Mouse (Mus musculus): Measurements from ENCODE around the gene Slc22a5. TPM values are rescaled to one million over a fixed set of nuclear protein-coding genes. Genes with fewer than 3 reads are reported as not detected.

Gene Slc22a5
- polyA plus RNA-seq, 1 experiment from 2014 or later: 4.8 TPM

GRCm38 (mm10) chr11:53849588-53850320 is 41.7 kb downstream of the Slc22a5 start:
- peak; percentile 82 for DNase-seq (ENCODE audit: low spot score)
- Histone ChIP-seq H3K4me1 (peaks cover 10% of the 10 kb centered on the region), H3K4me3 (no peak overlapping the region), H3K27me3 (ENCODE audit: low read depth, poor library complexity, severe bottlenecking) (no peaks in the 10 kb centered on the region), H3K27ac (peak overlapping the region; percentile 70; the same call in 1 of the 2 replicates), H3K36me3 (no peaks in the 10 kb centered on the region), H3K9me3 (replicated peaks) (no peaks in the 10 kb centered on the region)
- 33% methylated on average over 9 of the region's 9 CpGs for WGBS

GRCm38 (mm10) chr11:53845680-53846079 is 45.8 kb downstream of the Slc22a5 start:
- peaks cover 12% of the 10 kb centered on the region for H3K4me1 ChIP-seq
- no peaks in the 10 kb centered on the region for H3K27me3 ChIP-seq (ENCODE audit: low read depth, poor library complexity, severe bottlenecking)
- H3K36me3 ChIP-seq: no peaks in the 10 kb centered on the region
- H3K9me3 ChIP-seq (replicated peaks): no peaks in the 10 kb centered on the region
- DNase-seq (ENCODE audit: low spot score): no peak
- WGBS: 80% methylated on average over 6 of the region's 6 CpGs
- no peak overlapping the region for H3K4me3 ChIP-seq
- H3K27ac ChIP-seq: no peak overlapping the region

GRCm38 (mm10) chr11:53843106-53843505 is 48.4 kb downstream of the Slc22a5 start:
- Histone ChIP-seq H3K9me3 (replicated peaks) (no peaks in the 10 kb centered on the region), H3K4me3 (no peak overlapping the region), H3K27ac (no peak overlapping the region), H3K36me3 (no peaks in the 10 kb centered on the region), H3K27me3 (ENCODE audit: low read depth, poor library complexity, severe bottlenecking) (no peaks in the 10 kb centered on the region), H3K4me1 (peaks cover 24% of the 10 kb centered on the region)
- DNase-seq (ENCODE audit: low spot score): no peak
- WGBS: 70% methylated on average over 10 of the region's 10 CpGs

- Histone ChIP-seq H3K36me3 (no peaks in the 10 kb centered on the region), H3K27ac (no peak overlapping the region), H3K4me1 (peaks cover 24% of the 10 kb centered on the region), H3K27me3 (ENCODE audit: low read depth, poor library complexity, severe bottlenecking) (no peaks in the 10 kb centered on the region), H3K4me3 (no peak overlapping the region), H3K9me3 (replicated peaks) (no peaks in the 10 kb centered on the region)
- WGBS: 79% methylated on average over 4 of the region's 4 CpGs
- DNase-seq (ENCODE audit: low spot score): no peak
These were observed 49.3 kb downstream of the Slc22a5 start for GRCm38 (mm10) chr11:53842161-53842581.

GRCm38 (mm10) chr11:53841514-53841913 is 49.9 kb downstream of the Slc22a5 start:
- no peaks in the 10 kb centered on the region for H3K9me3 ChIP-seq (replicated peaks)
- H3K27me3 ChIP-seq (ENCODE audit: low read depth, poor library complexity, severe bottlenecking): no peaks in the 10 kb centered on the region
- no peak for DNase-seq (ENCODE audit: low spot score)
- H3K4me3 ChIP-seq: no peak overlapping the region
- 86% methylated on average over 12 of the region's 12 CpGs for WGBS
- no peak overlapping the region for H3K27ac ChIP-seq
- H3K4me1 ChIP-seq: peaks cover 24% of the 10 kb centered on the region
- H3K36me3 ChIP-seq: no peaks in the 10 kb centered on the region

- H3K27me3 ChIP-seq (ENCODE audit: low read depth, poor library complexity, severe bottlenecking): no peaks in the 10 kb centered on the region
- peaks cover 19% of the 10 kb centered on the region for H3K4me1 ChIP-seq
- DNase-seq (ENCODE audit: low spot score): no peak
- H3K36me3 ChIP-seq: no peaks in the 10 kb centered on the region
- no peak overlapping the region for H3K27ac ChIP-seq
- WGBS: 48% methylated on average over 8 of the region's 8 CpGs
- H3K9me3 ChIP-seq (replicated peaks): no peaks in the 10 kb centered on the region
- no peak overlapping the region for H3K4me3 ChIP-seq
These were observed 51.5 kb downstream of the Slc22a5 start for GRCm38 (mm10) chr11:53839663-53840642.

GRCm38 (mm10) chr11:53839147-53839546 is 52.3 kb downstream of the Slc22a5 start:
- no peak overlapping the region for H3K27ac ChIP-seq
- WGBS: 70% methylated on average over 6 of the region's 6 CpGs

GRCm38 (mm10) chr11:53837731-53838130 is 53.7 kb downstream of the Slc22a5 start:
- no peak overlapping the region for H3K27ac ChIP-seq
- peaks cover 19% of the 10 kb centered on the region for H3K4me1 ChIP-seq
- DNase-seq (ENCODE audit: low spot score): no peak
- no peak overlapping the region for H3K4me3 ChIP-seq
- no peaks in the 10 kb centered on the region for H3K9me3 ChIP-seq (replicated peaks)
- H3K27me3 ChIP-seq (ENCODE audit: low read depth, poor library complexity, severe bottlenecking): no peaks in the 10 kb centered on the region
- 90% methylated on average over 5 of the region's 5 CpGs for WGBS
- no peaks in the 10 kb centered on the region for H3K36me3 ChIP-seq

More at GRCm38 (mm10) chr11:53839147-53839546, 52.3 kb downstream of the Slc22a5 start:
- Histone ChIP-seq H3K9me3 (replicated peaks) (no peaks in the 10 kb centered on the region), H3K4me1 (peaks cover 19% of the 10 kb centered on the region), H3K27me3 (ENCODE audit: low read depth, poor library complexity, severe bottlenecking) (no peaks in the 10 kb centered on the region), H3K4me3 (no peak overlapping the region), H3K36me3 (no peaks in the 10 kb centered on the region)
- no peak for DNase-seq (ENCODE audit: low spot score)

- WGBS: 90% methylated on average over 4 of the region's 4 CpGs
- Histone ChIP-seq H3K9me3 (replicated peaks) (no peaks in the 10 kb centered on the region), H3K4me1 (peaks cover 15% of the 10 kb centered on the region), H3K36me3 (no peaks in the 10 kb centered on the region), H3K4me3 (no peak overlapping the region), H3K27me3 (ENCODE audit: low read depth, poor library complexity, severe bottlenecking) (no peaks in the 10 kb centered on the region), H3K27ac (no peak overlapping the region)
- DNase-seq (ENCODE audit: low spot score): no peak
These were observed 56.0 kb downstream of the Slc22a5 start for GRCm38 (mm10) chr11:53835379-53836010.

GRCm38 (mm10) chr11:53825409-53825808 is 66.1 kb downstream of the Slc22a5 start:
- no peaks in the 10 kb centered on the region for H3K9me3 ChIP-seq (replicated peaks)
- H3K4me3 ChIP-seq: no peak overlapping the region
- DNase-seq (ENCODE audit: low spot score): no peak
- H3K36me3 ChIP-seq: no peaks in the 10 kb centered on the region
- no peaks in the 10 kb centered on the region for H3K4me1 ChIP-seq
- no peak overlapping the region for H3K27ac ChIP-seq
- 91% methylated on average over 4 of the region's 4 CpGs for WGBS
- no peaks in the 10 kb centered on the region for H3K27me3 ChIP-seq (ENCODE audit: low read depth, poor library complexity, severe bottlenecking)

- H3K9me3 ChIP-seq (replicated peaks): no peaks in the 10 kb centered on the region
- 93% methylated on average over 3 of the region's 3 CpGs for WGBS
These were observed 69.5 kb downstream of the Slc22a5 start for GRCm38 (mm10) chr11:53821945-53822338.

GRCm38 (mm10) chr11:53821230-53821944 is 70.1 kb downstream of the Slc22a5 start:
- 84% methylated on average over 11 of the region's 11 CpGs for whole genome bisulfite sequencing
- Histone ChIP-seq H3K27ac (no peak overlapping the region), H3K9me3 (replicated peaks) (no peaks in the 10 kb centered on the region)

More at GRCm38 (mm10) chr11:53821945-53822338, 69.5 kb downstream of the Slc22a5 start:
- no peak for DNase-seq (ENCODE audit: low spot score)
- Histone ChIP-seq H3K36me3 (no peaks in the 10 kb centered on the region), H3K27ac (no peak overlapping the region), H3K27me3 (ENCODE audit: low read depth, poor library complexity, severe bottlenecking) (no peaks in the 10 kb centered on the region), H3K4me3 (no peak overlapping the region), H3K4me1 (no peaks in the 10 kb centered on the region; the same call in 1 of the 2 replicates)

More at GRCm38 (mm10) chr11:53821230-53821944, 70.1 kb downstream of the Slc22a5 start:
- H3K27me3 ChIP-seq (ENCODE audit: low read depth, poor library complexity, severe bottlenecking): no peaks in the 10 kb centered on the region
- no peaks in the 10 kb centered on the region for H3K36me3 ChIP-seq
- no peaks in the 10 kb centered on the region; the same call in 1 of the 2 replicates for H3K4me1 ChIP-seq
- no peak for DNase-seq (ENCODE audit: low spot score)
- H3K4me3 ChIP-seq: no peak overlapping the region

All from limb, embryonic 10.5 days (tissue).